Mouse (Mus musculus) myocyte (in vitro differentiated cells): ENCODE results near the gene Lrit3.

ENCODE experiments used
- MAX ChIP-seq: IDR thresholded peaks from one replicate; pipeline ENCODE4 v1.6.1; 2011; ENCODE audit warnings: low read depth, mild to moderate bottlenecking, control low read depth
- MYOG ChIP-seq, 3 experiments: IDR thresholded peaks; one replicate each; pipeline ENCODE4 v1.6.1; 2011; ENCODE audit warnings: control low read depth in 2 of 3, low read depth in 2 of 3, mild to moderate bottlenecking in 2 of 3; ENCODE audit not compliant: insufficient read length in 2 of 3, control insufficient read depth in 1 of 3, insufficient read depth in 1 of 3
- POLR2A ChIP-seq: IDR thresholded peaks from one replicate; pipeline ENCODE4 v1.6.1; 2011; ENCODE audit warnings: low read depth, mild to moderate bottlenecking, control low read depth, moderate library complexity; ENCODE audit not compliant: insufficient read length
- POLR2AphosphoS2 ChIP-seq: IDR thresholded peaks from one replicate; pipeline ENCODE4 v1.6.1; 2011; ENCODE audit warnings: low read depth, control low read depth; ENCODE audit not compliant: insufficient read length
- REST ChIP-seq: IDR thresholded peaks from one replicate; pipeline ENCODE4 v1.6.1; 2011; ENCODE audit warnings: mild to moderate bottlenecking, control low read depth, moderate library complexity; ENCODE audit not compliant: insufficient read depth, insufficient read length
- TCF12 ChIP-seq: IDR thresholded peaks from one replicate; pipeline ENCODE4 v1.6.1; 2011; ENCODE audit warnings: mild to moderate bottlenecking, control low read depth; ENCODE audit not compliant: poor library complexity, insufficient read depth, severe bottlenecking
- TCF3 ChIP-seq: IDR thresholded peaks from one replicate; pipeline ENCODE4 v1.6.1; 2011; ENCODE audit warnings: low read depth, control low read depth; ENCODE audit not compliant: insufficient read length

- TF ChIP-seq POLR2AphosphoS2 (no peak), MYOG (IDR thresholded peaks at IDR 0.05; ENCODE audit: control insufficient read depth in 1 of 3, insufficient read depth in 1 of 3, insufficient read length in 2 of 3, low read depth in 2 of 3) (peak in 1 of 3 experiments; percentile 13), POLR2A (no peak), TCF12 (no peak), REST (no peak), TCF3 (no peak), MAX (no peak)
Measured at GRCm38 (mm10) chr3:129798551-129798950, 5.3 kb downstream of the Lrit3 start.
